Mouse (Mus musculus): Measurements from ENCODE around the gene Pigo.
"Not testable (repeated sequence)": the region's sequence is repeated elsewhere in the genome, so short reads cannot be mapped to it uniquely, and the experiment has no call there.

Gene Pigo

GRCm38 (mm10) chr4:42999451-43000140, 26.0 kb downstream of the Pigo start:
- DNase-seq: peak; percentile 59

GRCm38 (mm10) chr4:42998022-42998421, 27.6 kb downstream of the Pigo start:
- no peak for DNase-seq

- DNase-seq: no peak
Observed at GRCm38 (mm10) chr4:42988296-42988695, 37.3 kb downstream of the Pigo start.

- DNase-seq: not testable (repeated sequence)
Observed at GRCm38 (mm10) chr4:42980467-42980866, 45.2 kb downstream of the Pigo start.

- DNase-seq: no peak
Observed at GRCm38 (mm10) chr4:42978062-42978461, 47.6 kb downstream of the Pigo start.

DNA sequence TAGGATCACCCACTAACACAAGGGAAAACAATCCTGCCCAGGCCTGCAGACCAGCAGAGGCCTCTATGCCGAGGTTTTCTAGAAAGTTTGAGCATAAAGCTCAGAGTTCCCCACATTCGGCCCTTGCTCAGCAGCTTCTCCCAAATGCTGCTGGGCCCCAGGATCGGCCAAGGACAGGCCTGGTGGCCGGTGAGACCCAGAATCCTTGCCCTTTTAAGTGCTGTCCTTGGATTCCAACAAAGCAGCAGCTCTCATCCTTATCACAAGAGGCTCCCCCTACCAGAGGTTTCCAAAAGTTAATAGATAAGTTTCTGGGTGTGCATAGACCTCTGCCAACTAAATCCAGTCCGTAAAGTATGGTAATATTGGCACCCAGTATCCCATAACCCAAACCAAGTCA, 51.8 kb downstream of the Pigo start:
- DNase-seq: no peak

- DNase-seq: no peak
Observed at GRCm38 (mm10) chr4:42972952-42973351, 52.7 kb downstream of the Pigo start.

GRCm38 (mm10) chr4:42969304-42969703, 56.3 kb downstream of the Pigo start, which contains the start of gene 1700022I11Rik:
1700022I11Rik (plus strand) TSS chr4:42969604.
- DNase-seq: no peak

All from right cerebral cortex, postnatal 14 days (tissue).